Mouse (Mus musculus): Measurements from ENCODE around the gene Tmem86a. TPM values are rescaled to one million over a fixed set of nuclear protein-coding genes. Genes with fewer than 3 reads are reported as not detected.
"Not testable (repeated sequence)": the region's sequence is repeated elsewhere in the genome, so short reads cannot be mapped to it uniquely, and the experiment has no call there.

Gene Tmem86a
- total RNA-seq, 1 experiment from 2014 or later = 2.3 TPM

DNA sequence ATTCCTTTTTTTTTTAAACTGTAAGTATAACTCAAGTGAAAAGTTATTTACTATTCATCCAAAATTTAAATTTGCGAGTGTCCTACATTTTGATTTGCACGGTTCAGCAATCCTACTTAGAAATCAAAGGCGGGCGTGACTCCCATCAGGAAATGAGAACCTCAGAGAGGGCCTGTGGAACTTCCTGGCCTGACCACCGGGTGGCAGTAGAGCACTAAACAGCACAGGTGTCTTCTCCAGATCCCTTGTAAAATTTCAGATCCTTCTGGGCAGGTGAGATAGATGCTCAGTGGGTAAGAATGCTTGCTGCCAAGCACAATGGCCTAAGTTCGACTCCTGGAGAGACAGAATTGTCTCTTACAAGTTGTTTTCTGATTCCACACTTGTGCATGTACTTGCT lies 26.9 kb upstream of the Tmem86a start:
- peak; percentile 54 to 63; a peak in 2 of 4 replicates for ATAC-seq (replicated peaks in 1 of 2; ENCODE audit: insufficient read depth in 1 of 2, low FRiP score in 2 of 2, low TSS enrichment in 1 of 2, low read depth in 1 of 2, poor library complexity in 2 of 2, severe bottlenecking in 2 of 2)

GRCm38 (mm10) chr7:47024454-47024853 lies 25.9 kb upstream of the Tmem86a start:
- ATAC-seq (replicated peaks in 1 of 2; ENCODE audit: insufficient read depth in 1 of 2, low FRiP score in 2 of 2, low TSS enrichment in 1 of 2, low read depth in 1 of 2, poor library complexity in 2 of 2, severe bottlenecking in 2 of 2) = no peak

DNA sequence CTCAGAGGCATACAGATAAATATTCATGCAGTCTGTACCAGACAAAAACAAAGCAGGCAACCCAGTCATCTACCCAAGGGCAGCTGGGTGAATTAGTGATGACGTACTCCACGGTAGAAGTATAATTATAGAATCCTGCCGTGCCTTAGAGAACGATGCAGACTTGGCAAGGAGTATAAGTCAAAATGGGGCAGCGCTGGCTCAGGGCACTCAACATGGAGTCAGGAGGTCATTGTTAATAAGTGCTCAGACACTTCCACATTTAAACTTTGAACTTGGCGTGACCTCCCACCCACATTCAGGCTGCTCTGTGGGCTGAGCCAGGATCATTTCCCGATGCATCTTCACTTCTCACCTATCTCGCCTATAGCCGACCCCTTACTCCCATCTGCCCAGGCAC lies 25.0 kb upstream of the Tmem86a start:
- no peak for ATAC-seq (replicated peaks in 1 of 2; ENCODE audit: insufficient read depth in 1 of 2, low FRiP score in 2 of 2, low TSS enrichment in 1 of 2, low read depth in 1 of 2, poor library complexity in 2 of 2, severe bottlenecking in 2 of 2)

DNA sequence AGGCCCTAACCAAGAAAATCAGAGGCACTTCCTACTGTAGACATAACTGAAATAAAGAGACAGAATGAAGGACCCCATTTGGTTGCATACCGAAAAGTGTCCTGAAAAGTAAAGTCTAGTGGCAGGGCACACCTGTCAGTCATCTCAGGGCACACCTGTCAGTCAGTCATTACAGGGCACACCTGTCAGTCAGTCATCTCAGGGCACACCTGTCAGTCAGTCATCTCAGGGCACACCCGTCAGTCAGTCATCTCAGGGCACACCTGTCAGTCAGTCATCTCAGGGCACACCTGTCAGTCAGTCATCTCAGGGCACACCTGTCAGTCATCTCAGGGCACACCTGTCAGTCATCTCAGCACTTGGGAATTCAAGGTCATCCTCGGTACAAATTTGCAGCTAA lies 23.5 kb upstream of the Tmem86a start:
- ATAC-seq (replicated peaks in 1 of 2; ENCODE audit: insufficient read depth in 1 of 2, low FRiP score in 2 of 2, low TSS enrichment in 1 of 2, low read depth in 1 of 2, poor library complexity in 2 of 2, severe bottlenecking in 2 of 2) = not testable (repeated sequence)

DNA sequence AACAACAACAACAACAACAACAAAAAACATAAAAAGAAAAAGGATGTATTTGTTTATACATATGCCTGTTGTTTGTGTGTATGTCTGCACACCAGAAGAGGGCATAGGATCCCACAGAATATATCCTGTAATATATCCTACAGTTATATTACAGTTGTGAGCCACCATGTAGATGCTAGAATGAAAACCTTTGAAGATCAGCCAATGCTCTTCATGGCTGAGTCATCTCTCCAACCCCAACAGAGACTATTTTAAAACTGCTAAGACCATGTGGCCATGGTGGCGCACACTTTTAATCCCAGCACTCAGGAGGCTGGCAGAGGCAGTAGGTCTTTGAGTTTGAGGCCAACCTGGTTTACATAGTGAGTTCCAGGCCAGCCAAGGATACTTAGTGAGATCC lies 22.9 kb upstream of the Tmem86a start:
- ATAC-seq (replicated peaks in 1 of 2; ENCODE audit: insufficient read depth in 1 of 2, low FRiP score in 2 of 2, low TSS enrichment in 1 of 2, low read depth in 1 of 2, poor library complexity in 2 of 2, severe bottlenecking in 2 of 2) = no peak

DNA sequence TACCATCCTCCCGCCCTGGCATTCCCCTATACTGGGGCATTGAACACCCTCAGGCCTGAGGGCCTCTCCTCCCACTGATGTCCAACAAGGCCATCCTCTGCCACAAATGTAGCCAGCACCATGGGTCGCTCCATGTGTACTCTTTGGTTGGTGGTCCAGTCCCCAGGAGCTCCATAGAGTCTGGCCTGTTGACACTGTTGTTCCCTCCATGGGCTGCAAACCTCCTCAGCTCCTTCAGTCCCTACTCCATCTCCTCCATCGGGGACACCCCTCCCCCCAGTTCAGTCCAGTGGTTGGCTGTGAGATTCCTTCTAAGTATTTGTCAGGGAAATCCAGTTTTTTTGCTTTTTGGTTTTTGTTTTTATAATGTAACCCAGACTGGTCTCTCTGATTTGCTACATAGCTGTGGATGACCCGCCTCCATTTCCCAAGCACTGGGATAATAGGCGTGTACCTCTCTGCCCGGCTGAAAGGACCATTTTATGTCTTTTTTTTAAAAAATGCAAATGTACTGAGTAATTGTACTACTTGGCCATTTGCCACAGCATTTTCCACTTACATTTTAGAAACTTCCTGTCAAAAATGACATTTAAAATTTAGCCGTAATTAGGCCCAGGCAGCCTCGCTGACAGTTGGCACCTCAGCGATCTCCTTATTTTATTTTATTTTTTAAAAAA lies 19.7 kb upstream of the Tmem86a start:
- ATAC-seq (replicated peaks in 1 of 2; ENCODE audit: insufficient read depth in 1 of 2, low FRiP score in 2 of 2, low TSS enrichment in 1 of 2, low read depth in 1 of 2, poor library complexity in 2 of 2, severe bottlenecking in 2 of 2) = peak in 1 of 2 experiments; percentile 56; a peak in 1 of 4 replicates

GRCm38 (mm10) chr7:47031371-47031770 lies 19.0 kb upstream of the Tmem86a start:
- no peak for ATAC-seq (replicated peaks in 1 of 2; ENCODE audit: insufficient read depth in 1 of 2, low FRiP score in 2 of 2, low TSS enrichment in 1 of 2, low read depth in 1 of 2, poor library complexity in 2 of 2, severe bottlenecking in 2 of 2)

GRCm38 (mm10) chr7:47034785-47035384 lies 15.5 kb upstream of the Tmem86a start:
- ATAC-seq (replicated peaks in 1 of 2; ENCODE audit: insufficient read depth in 1 of 2, low FRiP score in 2 of 2, low TSS enrichment in 1 of 2, low read depth in 1 of 2, poor library complexity in 2 of 2, severe bottlenecking in 2 of 2) = no peak

- no peak for ATAC-seq (replicated peaks in 1 of 2; ENCODE audit: insufficient read depth in 1 of 2, low FRiP score in 2 of 2, low TSS enrichment in 1 of 2, low read depth in 1 of 2, poor library complexity in 2 of 2, severe bottlenecking in 2 of 2)
Measured at GRCm38 (mm10) chr7:47035426-47035825, 15.0 kb upstream of the Tmem86a start.

GRCm38 (mm10) chr7:47041706-47042105 lies 8.7 kb upstream of the Tmem86a start:
- no peak for ATAC-seq (replicated peaks in 1 of 2; ENCODE audit: insufficient read depth in 1 of 2, low FRiP score in 2 of 2, low TSS enrichment in 1 of 2, low read depth in 1 of 2, poor library complexity in 2 of 2, severe bottlenecking in 2 of 2)

GRCm38 (mm10) chr7:47042121-47042520 lies 8.3 kb upstream of the Tmem86a start:
- ATAC-seq (replicated peaks in 1 of 2; ENCODE audit: insufficient read depth in 1 of 2, low FRiP score in 2 of 2, low TSS enrichment in 1 of 2, low read depth in 1 of 2, poor library complexity in 2 of 2, severe bottlenecking in 2 of 2) = no peak

DNA sequence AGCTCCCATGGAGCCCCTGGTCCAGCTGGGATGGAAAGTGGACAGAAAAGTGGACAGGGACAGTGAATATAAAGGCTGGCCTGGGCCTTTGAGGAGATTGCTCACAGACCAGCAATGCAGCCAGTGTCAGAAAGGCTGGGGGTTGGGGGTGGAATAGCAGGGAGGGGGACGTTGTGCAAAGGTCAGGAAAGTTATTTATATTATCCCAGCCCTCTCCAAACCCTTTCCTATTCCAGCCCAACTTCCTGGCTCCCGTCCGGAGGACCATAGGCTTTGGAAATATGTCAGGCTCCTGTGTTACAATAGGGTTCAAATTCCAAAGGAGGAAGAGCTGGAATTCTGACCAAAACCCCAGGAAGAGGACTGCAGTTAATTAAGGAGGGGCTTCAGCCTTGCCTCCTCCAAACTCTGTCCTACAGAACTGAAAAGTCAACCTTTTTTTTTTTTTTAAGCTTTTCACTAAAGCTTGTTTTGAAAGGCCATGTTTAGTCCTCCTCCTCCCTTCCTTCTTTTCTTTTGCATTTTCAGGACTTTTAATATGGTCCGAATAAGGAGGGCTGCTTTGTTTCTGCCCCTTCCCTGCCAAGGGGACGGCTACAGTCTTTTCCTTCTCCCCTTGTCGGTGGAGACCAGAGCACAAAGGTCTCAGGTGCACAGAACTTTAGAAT lies 7.4 kb upstream of the Tmem86a start:
- no peak for ATAC-seq (replicated peaks in 1 of 2; ENCODE audit: insufficient read depth in 1 of 2, low FRiP score in 2 of 2, low TSS enrichment in 1 of 2, low read depth in 1 of 2, poor library complexity in 2 of 2, severe bottlenecking in 2 of 2)

DNA sequence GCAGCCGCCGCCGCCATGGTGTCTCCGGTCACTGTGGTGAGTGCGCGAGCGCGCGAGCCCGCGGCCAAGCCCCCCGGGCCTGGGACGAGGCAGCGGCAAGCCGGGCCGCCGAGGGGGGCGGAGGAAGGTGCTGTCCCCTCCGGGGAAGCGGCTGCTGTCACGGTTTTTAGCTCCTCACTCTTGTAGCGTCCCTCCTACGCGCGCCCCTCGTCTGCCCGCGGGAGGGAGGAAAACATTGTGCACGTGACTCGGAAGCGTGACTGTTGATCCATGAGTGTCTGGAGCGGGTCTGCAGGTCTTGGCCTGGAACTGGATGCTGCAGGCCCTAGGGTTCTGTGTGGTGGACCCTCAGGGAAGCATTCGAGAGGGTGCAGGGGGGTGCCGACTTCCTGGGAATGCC lies 365 bp downstream of the Tmem86a start:
- ATAC-seq (replicated peaks in 1 of 2; ENCODE audit: insufficient read depth in 1 of 2, low FRiP score in 2 of 2, low TSS enrichment in 1 of 2, low read depth in 1 of 2, poor library complexity in 2 of 2, severe bottlenecking in 2 of 2) = peak; percentile 8 to 9; a peak in 2 of 4 replicates

- peak; percentile 54 to 72 for ATAC-seq (replicated peaks in 1 of 2; ENCODE audit: insufficient read depth in 1 of 2, low FRiP score in 2 of 2, low TSS enrichment in 1 of 2, low read depth in 1 of 2, poor library complexity in 2 of 2, severe bottlenecking in 2 of 2)
Measured at GRCm38 (mm10) chr7:47051404-47052151, 1.2 kb downstream of the Tmem86a start.

GRCm38 (mm10) chr7:47052276-47052675 lies 1.9 kb downstream of the Tmem86a start:
- ATAC-seq (replicated peaks in 1 of 2; ENCODE audit: insufficient read depth in 1 of 2, low FRiP score in 2 of 2, low TSS enrichment in 1 of 2, low read depth in 1 of 2, poor library complexity in 2 of 2, severe bottlenecking in 2 of 2) = no peak

- ATAC-seq (replicated peaks in 1 of 2; ENCODE audit: insufficient read depth in 1 of 2, low FRiP score in 2 of 2, low TSS enrichment in 1 of 2, low read depth in 1 of 2, poor library complexity in 2 of 2, severe bottlenecking in 2 of 2) = no peak
Measured at GRCm38 (mm10) chr7:47053287-47053686, 2.9 kb downstream of the Tmem86a start.

GRCm38 (mm10) chr7:47054666-47055065 lies 4.3 kb downstream of the Tmem86a start:
- no peak for ATAC-seq (replicated peaks in 1 of 2; ENCODE audit: insufficient read depth in 1 of 2, low FRiP score in 2 of 2, low TSS enrichment in 1 of 2, low read depth in 1 of 2, poor library complexity in 2 of 2, severe bottlenecking in 2 of 2)

- peak; percentile 44 to 65 for ATAC-seq (replicated peaks in 1 of 2; ENCODE audit: insufficient read depth in 1 of 2, low FRiP score in 2 of 2, low TSS enrichment in 1 of 2, low read depth in 1 of 2, poor library complexity in 2 of 2, severe bottlenecking in 2 of 2)
Measured at GRCm38 (mm10) chr7:47055744-47056143, 5.3 kb downstream of the Tmem86a start.
